Mouse (Mus musculus) spleen, embryonic (tissue): ENCODE data around the gene Ccrl2.

Experiments
- CTCF ChIA-PET: fragments of 350-600 bp; sonication (Branson Sonifier 250); formaldehyde crosslinking; loops from one replicate; lab custom pipeline; 2022; lab: Charles Lee

Ccrl2 gene

GRCm38 (mm10) chr9:111062840-111063239 lies 5.5 kb upstream of the Ccrl2 start:
- CTCF ChIA-PET = no interaction called here

GRCm38 (mm10) chr9:111058943-111059556 lies 1.7 kb upstream of the Ccrl2 start:
- CTCF ChIA-PET = no interaction called here

GRCm38 (mm10) chr9:111057544-111058370 lies 438 bp upstream of the Ccrl2 start:
- CTCF ChIA-PET = no interaction called here

- CTCF ChIA-PET = no interaction called here
These were observed 861 bp downstream of the Ccrl2 start for GRCm38 (mm10) chr9:111056519-111056797.

GRCm38 (mm10) chr9:111055800-111056518 lies 1.4 kb downstream of the Ccrl2 start:
- CTCF ChIA-PET = no interaction called here

- CTCF ChIA-PET = interaction anchor here (0.7 to 1.0 kb wide), 3 partner anchors 18 to 145 kb away, joined by 4 to 10 read pairs (median 4); no protein-coding TSS in a partner anchor
These were observed 2.4 kb downstream of the Ccrl2 start for GRCm38 (mm10) chr9:111054923-111055322.

GRCm38 (mm10) chr9:111048452-111048851 lies 8.9 kb downstream of the Ccrl2 start:
- CTCF ChIA-PET = no interaction called here

GRCm38 (mm10) chr9:111047266-111047665 lies 10.1 kb downstream of the Ccrl2 start:
- CTCF ChIA-PET = no interaction called here

- CTCF ChIA-PET = no interaction called here
These were observed 11.1 kb downstream of the Ccrl2 start for GRCm38 (mm10) chr9:111046222-111046621.

GRCm38 (mm10) chr9:111042266-111042665 lies 15.1 kb downstream of the Ccrl2 start:
- CTCF ChIA-PET = no interaction called here

- CTCF ChIA-PET = no interaction called here
These were observed 17.4 kb downstream of the Ccrl2 start for GRCm38 (mm10) chr9:111039966-111040365.

- CTCF ChIA-PET = no interaction called here
These were observed 23.6 kb downstream of the Ccrl2 start for GRCm38 (mm10) chr9:111033717-111034116.

- CTCF ChIA-PET = no interaction called here
These were observed 30.5 kb downstream of the Ccrl2 start for GRCm38 (mm10) chr9:111026791-111027190.

- CTCF ChIA-PET = no interaction called here
These were observed 38.3 kb downstream of the Ccrl2 start, which contains the start of gene Ltf for GRCm38 (mm10) chr9:111019022-111019421. TSS of gene Ltf (plus strand) at chr9:111019271.

- CTCF ChIA-PET = no interaction called here
These were observed 41.7 kb downstream of the Ccrl2 start for GRCm38 (mm10) chr9:111015658-111016057.

- CTCF ChIA-PET = no interaction called here
These were observed 45.3 kb downstream of the Ccrl2 start for GRCm38 (mm10) chr9:111012041-111012440.

GRCm38 (mm10) chr9:111011550-111011949 lies 45.8 kb downstream of the Ccrl2 start:
- CTCF ChIA-PET = no interaction called here

GRCm38 (mm10) chr9:111009763-111010162 lies 47.6 kb downstream of the Ccrl2 start:
- CTCF ChIA-PET = no interaction called here

GRCm38 (mm10) chr9:111006544-111006943 lies 50.8 kb downstream of the Ccrl2 start:
- CTCF ChIA-PET = no interaction called here
